In genomic region chr3:148729242-148729680, GRCm38 (mm10) we compare ENCODE assay signal across 8 mouse cellular contexts.
A peak's percentile ranks its signal among the peaks of the same experiment; 100 is the strongest.
DNase-seq lines count a peak whose midpoint lies in the region; ATAC-seq and TF ChIP-seq lines count a peak whose summit lies in the region.
"Had no signal": no experiment of that assay in that cellular context is flagged by ENCODE, and none has a peak within 500 bp of the region (broad histone marks: within the 10 kb centered on the region; RNA-seq: fewer than 3 reads in every experiment).

No protein-coding gene starts in this region.

- H3K4me2 ChIP-seq in midbrain, embryonic 11.5 days, result no peak overlapping the region
- H3K4me2 ChIP-seq in midbrain, embryonic 16.5 days (ENCODE audit: low read length), result no peak overlapping the region
- no peak overlapping the region for H3K4me2 ChIP-seq in liver, postnatal 0 days (ENCODE audit: low read depth, low read length)
- H3K4me2 ChIP-seq: stomach, embryonic 15.5 days had no signal

- H3K4me1 ChIP-seq in midbrain, embryonic 11.5 days (ENCODE audit: control insufficient read depth, insufficient read depth, low read length), result no peaks in the 10 kb centered on the region; the same call in 1 of the 2 replicates
- H3K4me1 ChIP-seq in midbrain, embryonic 16.5 days (ENCODE audit: control insufficient read depth, insufficient read depth, low read length), result peaks cover 2% of the 10 kb centered on the region; the same call in 1 of the 2 replicates
- peaks cover 7% of the 10 kb centered on the region; the same call in 1 of the 2 replicates for H3K4me1 ChIP-seq in liver, postnatal 0 days (ENCODE audit: insufficient read depth)
- H3K4me1 ChIP-seq in spleen, adult 2 months (ENCODE audit: control insufficient read depth, insufficient read depth, insufficient read length), result peaks cover 12% of the 10 kb centered on the region

- H3K9ac ChIP-seq in midbrain, embryonic 11.5 days (ENCODE audit: low read length), result no peak overlapping the region
- no peak overlapping the region for H3K9ac ChIP-seq in midbrain, embryonic 16.5 days (ENCODE audit: low read depth, low read length)
- H3K9ac ChIP-seq in liver, postnatal 0 days (replicated peaks), result no peak overlapping the region
- H3K9ac ChIP-seq: stomach, embryonic 15.5 days had no signal

- WGBS in midbrain, embryonic 11.5 days, result 86% methylated on average over 7 of the region's 7 CpGs
- 72% methylated on average over 7 of the region's 7 CpGs for WGBS in midbrain, embryonic 16.5 days
- WGBS in liver, postnatal 0 days (ENCODE audit: insufficient replicate concordance), result 37% methylated on average over 7 of the region's 7 CpGs
- 15% methylated on average over 7 of the region's 7 CpGs for WGBS in spleen, adult 2 months

- no peak for DNase-seq in midbrain, embryonic 11.5 days (ENCODE audit: low spot score, missing footprints)
- peak; percentile 6 for DNase-seq in kidney, adult 11 months
- peak; percentile 23 for DNase-seq in liver, postnatal 0 days
- peak; percentile 41 to 60 for DNase-seq in spleen, adult 2 months (ENCODE audit: low read depth in 1 of 2, low spot score in 2 of 2)
- no peak for DNase-seq in layer of hippocampus, postnatal 25 days (ENCODE audit: extremely low spot score in 1 of 2, low spot score in 1 of 2)
- no peak for DNase-seq in ovary, postnatal 10 days (ENCODE audit: low spot score)

- no peaks in the 10 kb centered on the region for H3K27me3 ChIP-seq in midbrain, embryonic 11.5 days (ENCODE audit: control insufficient read depth, insufficient read depth, low read length)
- no peaks in the 10 kb centered on the region for H3K27me3 ChIP-seq in midbrain, embryonic 16.5 days (ENCODE audit: control insufficient read depth, insufficient read depth, low read depth, low read length)
- no peaks in the 10 kb centered on the region for H3K27me3 ChIP-seq in liver, postnatal 0 days (ENCODE audit: insufficient read depth, low read length)
- H3K27me3 ChIP-seq in spleen, adult 2 months (ENCODE audit: control insufficient read depth, insufficient read depth, low read length), result no peaks in the 10 kb centered on the region
- H3K27me3 ChIP-seq: stomach, embryonic 15.5 days had no signal

- no peaks in the 10 kb centered on the region for H3K9me3 ChIP-seq in midbrain, embryonic 11.5 days (ENCODE audit: control insufficient read depth, low read length)
- no peaks in the 10 kb centered on the region for H3K9me3 ChIP-seq in midbrain, embryonic 16.5 days (replicated peaks; ENCODE audit: control insufficient read depth, low read length, poor library complexity, severe bottlenecking)
- no peaks in the 10 kb centered on the region for H3K9me3 ChIP-seq in liver, postnatal 0 days (ENCODE audit: low read length)
- H3K9me3 ChIP-seq: stomach, embryonic 15.5 days had no signal

- TF ChIP-seq POLR2A in spleen, adult 2 months (IDR thresholded peaks at IDR 0.05; ENCODE audit: low read depth, low read length), result no peak

- no peak overlapping the region for H3K27ac ChIP-seq in midbrain, embryonic 11.5 days (ENCODE audit: low read depth, low read length)
- H3K27ac ChIP-seq in midbrain, embryonic 16.5 days (ENCODE audit: low read length), result no peak overlapping the region
- no peak overlapping the region for H3K27ac ChIP-seq in liver, postnatal 0 days (ENCODE audit: low read depth)
- H3K27ac ChIP-seq in spleen, adult 2 months (ENCODE audit: insufficient read depth, low read length), result no peak overlapping the region
- H3K27ac ChIP-seq: stomach, embryonic 15.5 days had no signal

- ATAC-seq in midbrain, embryonic 11.5 days (ENCODE audit: low FRiP score), result peak; percentile 19; the same call in 1 of the 2 replicates
- ATAC-seq in midbrain, embryonic 16.5 days, result no peak
- peak; percentile 58; the same call in 1 of the 2 replicates for ATAC-seq in liver, postnatal 0 days

- H3K36me3 ChIP-seq in midbrain, embryonic 11.5 days (ENCODE audit: control insufficient read depth, insufficient read depth, low read length), result no peaks in the 10 kb centered on the region
- no peaks in the 10 kb centered on the region for H3K36me3 ChIP-seq in midbrain, embryonic 16.5 days (ENCODE audit: control insufficient read depth, insufficient read depth, low read length)
- no peaks in the 10 kb centered on the region for H3K36me3 ChIP-seq in liver, postnatal 0 days (replicated peaks; ENCODE audit: insufficient read depth, low read length)
- no peaks in the 10 kb centered on the region for H3K36me3 ChIP-seq in spleen, adult 2 months (ENCODE audit: control insufficient read depth, insufficient read depth, low read length)
- H3K36me3 ChIP-seq: stomach, embryonic 15.5 days had no signal

- TF ChIP-seq EP300 in liver, postnatal 0 days (IDR thresholded peaks at IDR 0.05; ENCODE audit: low read depth), result no peak

- H3K4me3 ChIP-seq in midbrain, embryonic 11.5 days (ENCODE audit: low read depth, low read length), result no peak overlapping the region
- H3K4me3 ChIP-seq in midbrain, embryonic 16.5 days (ENCODE audit: low read depth, low read length), result no peak overlapping the region
- H3K4me3 ChIP-seq in liver, postnatal 0 days (ENCODE audit: low read depth, low read length), result no peak overlapping the region
- no peak overlapping the region for H3K4me3 ChIP-seq in spleen, adult 2 months (ENCODE audit: extremely low read depth, insufficient read depth, insufficient read length)
- H3K4me3 ChIP-seq: stomach, embryonic 15.5 days had no signal

- TF ChIP-seq CTCF in liver, postnatal 0 days (IDR thresholded peaks at IDR 0.05; ENCODE audit: low read depth), result no peak
- no peak for TF ChIP-seq CTCF in spleen, adult 2 months (IDR thresholded peaks at IDR 0.05; ENCODE audit: extremely low read depth, insufficient read depth, insufficient read length, insufficient replicate concordance)

Comparison
In these comparisons a context has a peak if more than half of its experiments do, and no peak if none do; other contexts are left out.
1. DNase-seq: peak in kidney, adult 11 months (single experiment), liver, postnatal 0 days (single experiment) and spleen, adult 2 months (2 of 2); none in midbrain, embryonic 11.5 days (single experiment), layer of hippocampus, postnatal 25 days (0 of 2) and ovary, postnatal 10 days (single experiment).